Mouse (Mus musculus): ENCODE results near the gene Mia. TPM values are rescaled to one million over a fixed set of nuclear protein-coding genes. Genes with fewer than 3 reads are reported as not detected.

Mia gene
- total RNA-seq, 2 experiments from 2014 or later, result 1.5 to 3.2 TPM

Small RNAs within 50 kb of the gene (microRNA-seq; reads per million reads assigned to microRNA genes)
- gene Mir1191 (not detected), gene Mir3101 (0.86 reads per million)

Other genes with a start within 250 kb of the Mia start
- not detected for gene Cyp2a22, start 241.8 kb downstream of the Mia start, total RNA-seq (2021)
- not detected for gene Cyp2a12, start 152.1 kb downstream of the Mia start, total RNA-seq (2021)
- under 1 TPM; 0.34 to 0.39 TPM for gene Cyp2f2, start 61.2 kb downstream of the Mia start, total RNA-seq (2021)
- gene Cyp2t4, start 27.4 kb downstream of the Mia start, total RNA-seq (2021), result not detected
- gene Egln2, start 14.4 kb downstream of the Mia start, total RNA-seq (2021), result 10 to 100 TPM; 82.3 to 84.9 TPM
- 10 to 100 TPM; 85.4 to 89.5 TPM for gene Rab4b, start 2.3 kb downstream of the Mia start, total RNA-seq (2021)
- not detected for gene Gm21983, start 71 bp downstream of the Mia start, total RNA-seq (2021)
- 10 to 100 TPM; 19.7 to 21.5 TPM for gene BC024978, start 14.6 kb upstream of the Mia start, total RNA-seq (2021)
- 10 to 100 TPM; 83.9 to 84.3 TPM for gene Snrpa, start 15.1 kb upstream of the Mia start, total RNA-seq (2021)
- 1 to 10 TPM; 7.6 to 8.7 TPM for gene Itpkc, start 47.5 kb upstream of the Mia start, total RNA-seq (2021)
- 10 to 100 TPM; 28.3 TPM for gene Coq8b, start 51.9 kb upstream of the Mia start, total RNA-seq (2021)
- 100 to 1,000 TPM; 117 to 126 TPM for gene Numbl, start 77.3 kb upstream of the Mia start, total RNA-seq (2021)
- gene Ltbp4, start 156.5 kb upstream of the Mia start, total RNA-seq (2021), result 10 to 100 TPM; 52.3 to 57.5 TPM
- gene Shkbp1, start 174.9 kb upstream of the Mia start, total RNA-seq (2021), result 10 to 100 TPM; 24.7 to 27.9 TPM
- gene Gm20479, start 176.3 kb upstream of the Mia start, total RNA-seq (2021), result not detected